Mouse (Mus musculus): ENCODE measurements around the gene Sbno1. TPM values are rescaled to one million over a fixed set of nuclear protein-coding genes. Genes with fewer than 3 reads are reported as not detected.
"Not testable (repeated sequence)": the region's sequence is repeated elsewhere in the genome, so short reads cannot be mapped to it uniquely, and the experiment has no call there.

Gene Sbno1
- polyA plus RNA-seq (2015; fragmentation: Nextera tagmentation; extraction: Ambion mirVana), result 98.6 and 102 TPM in 2 replicates

- ATAC-seq (replicated peaks), result peak; percentile 93
- H3K4me3 ChIP-seq, result peak within 1 kb of the TSS; percentile 99
- no peaks in the 10 kb centered on the region for H3K27me3 ChIP-seq (replicated peaks)
- H3K36me3 ChIP-seq (replicated peaks), result 0 out of 2 replicates have a peak, but pooled peaks cover 3% of the 10 kb centered on the region
- peaks cover 24% of the 10 kb centered on the region for H3K4me1 ChIP-seq
- peak within 1 kb of the TSS; percentile 98 for H3K27ac ChIP-seq
- no peaks in the 10 kb centered on the region for H3K9me3 ChIP-seq
- under 1% methylated on average over 61 of the region's 81 CpGs for WGBS
- peak within 1 kb of the TSS; percentile 88 for H3K4me2 ChIP-seq
- H3K9ac ChIP-seq, result peak within 1 kb of the TSS; percentile 90
These were observed at the start of gene Sbno1 for GRCm38 (mm10) chr5:124425412-124426259. Gene Sbno1 (minus strand): TSS chr5:124426001.

- Histone ChIP-seq H3K9ac (no peak overlapping the region), H3K36me3 (replicated peaks) (no peaks in the 10 kb centered on the region), H3K27me3 (replicated peaks) (no peaks in the 10 kb centered on the region), H3K9me3 (no peaks in the 10 kb centered on the region), H3K4me1 (peaks cover 4% of the 10 kb centered on the region; the same call in 1 of the 2 replicates), H3K4me3 (no peak overlapping the region), H3K4me2 (no peak overlapping the region), H3K27ac (no peak overlapping the region)
- ATAC-seq (replicated peaks), result no peak
- 86% methylated on average over 6 of the region's 6 CpGs for WGBS
These were observed 44.9 kb upstream of the Sbno1 start for GRCm38 (mm10) chr5:124470591-124471171.

GRCm38 (mm10) chr5:124469486-124469885 is 43.7 kb upstream of the Sbno1 start:
- no peak for ATAC-seq (replicated peaks)
- no peak overlapping the region for H3K4me2 ChIP-seq
- no peaks in the 10 kb centered on the region for H3K36me3 ChIP-seq (replicated peaks)
- H3K4me3 ChIP-seq, result no peak overlapping the region
- H3K27me3 ChIP-seq (replicated peaks), result no peaks in the 10 kb centered on the region
- H3K4me1 ChIP-seq, result no peaks in the 10 kb centered on the region
- H3K27ac ChIP-seq, result no peak overlapping the region
- H3K9me3 ChIP-seq, result no peaks in the 10 kb centered on the region
- WGBS, result 94% methylated on average over 6 of the region's 6 CpGs
- H3K9ac ChIP-seq, result no peak overlapping the region

- Histone ChIP-seq H3K4me3 (no peak overlapping the region), H3K27ac (no peak overlapping the region), H3K4me2 (no peak overlapping the region), H3K27me3 (replicated peaks) (no peaks in the 10 kb centered on the region), H3K9ac (no peak overlapping the region), H3K9me3 (no peaks in the 10 kb centered on the region), H3K36me3 (replicated peaks) (peaks cover 4% of the 10 kb centered on the region; the same call in 1 of the 2 replicates), H3K4me1 (no peaks in the 10 kb centered on the region)
- 94% methylated on average over 7 of the region's 7 CpGs for WGBS
- ATAC-seq (replicated peaks), result no peak
These were observed 42.6 kb upstream of the Sbno1 start for GRCm38 (mm10) chr5:124468365-124468764.

GRCm38 (mm10) chr5:124467766-124468165 is 42.0 kb upstream of the Sbno1 start:
- WGBS, result 90% methylated on average over 1 of the region's 1 CpGs
- H3K9me3 ChIP-seq, result no peaks in the 10 kb centered on the region
- no peak overlapping the region for H3K4me2 ChIP-seq
- no peak overlapping the region for H3K27ac ChIP-seq
- peaks cover 10% of the 10 kb centered on the region; the same call in 1 of the 2 replicates for H3K36me3 ChIP-seq (replicated peaks)
- ATAC-seq (replicated peaks), result no peak
- H3K27me3 ChIP-seq (replicated peaks), result no peaks in the 10 kb centered on the region
- no peaks in the 10 kb centered on the region for H3K4me1 ChIP-seq
- no peak overlapping the region for H3K4me3 ChIP-seq
- H3K9ac ChIP-seq, result no peak overlapping the region

- H3K27ac ChIP-seq, result no peak overlapping the region
- no peak overlapping the region for H3K9ac ChIP-seq
- H3K4me3 ChIP-seq, result no peak overlapping the region
- no peak for ATAC-seq (replicated peaks)
- H3K4me2 ChIP-seq, result no peak overlapping the region
- no peaks in the 10 kb centered on the region for H3K27me3 ChIP-seq (replicated peaks)
- no peaks in the 10 kb centered on the region for H3K9me3 ChIP-seq
- no peaks in the 10 kb centered on the region for H3K4me1 ChIP-seq
- peaks cover 27% of the 10 kb centered on the region for H3K36me3 ChIP-seq (replicated peaks)
These were observed 39.1 kb upstream of the Sbno1 start for GRCm38 (mm10) chr5:124464905-124465304.

GRCm38 (mm10) chr5:124463462-124463861 is 37.7 kb upstream of the Sbno1 start:
- H3K4me2 ChIP-seq, result no peak overlapping the region
- no peaks in the 10 kb centered on the region for H3K27me3 ChIP-seq (replicated peaks)
- H3K36me3 ChIP-seq (replicated peaks), result peaks cover 42% of the 10 kb centered on the region
- H3K4me1 ChIP-seq, result no peaks in the 10 kb centered on the region
- H3K27ac ChIP-seq, result no peak overlapping the region
- no peak overlapping the region for H3K4me3 ChIP-seq
- ATAC-seq (replicated peaks), result no peak
- no peak overlapping the region for H3K9ac ChIP-seq
- H3K9me3 ChIP-seq, result no peaks in the 10 kb centered on the region
- 90% methylated on average over 5 of the region's 5 CpGs for WGBS

- H3K9ac ChIP-seq, result no peak overlapping the region
- peaks cover 51% of the 10 kb centered on the region for H3K36me3 ChIP-seq (replicated peaks)
- 88% methylated on average over 8 of the region's 8 CpGs for WGBS
- no peaks in the 10 kb centered on the region for H3K4me1 ChIP-seq
- no peak overlapping the region for H3K4me2 ChIP-seq
- H3K4me3 ChIP-seq, result no peak overlapping the region
- H3K27ac ChIP-seq, result no peak overlapping the region
- no peaks in the 10 kb centered on the region for H3K27me3 ChIP-seq (replicated peaks)
- ATAC-seq (replicated peaks), result no peak
- H3K9me3 ChIP-seq, result no peaks in the 10 kb centered on the region
These were observed 36.7 kb upstream of the Sbno1 start for GRCm38 (mm10) chr5:124462297-124463025.

GRCm38 (mm10) chr5:124460922-124461321 is 35.1 kb upstream of the Sbno1 start:
- H3K9me3 ChIP-seq; H3K27ac ChIP-seq; H3K9ac ChIP-seq; H3K27me3 ChIP-seq (replicated peaks); H3K4me2 ChIP-seq; ATAC-seq (replicated peaks); H3K4me3 ChIP-seq; H3K4me1 ChIP-seq: not testable (repeated sequence)
- WGBS, result 94% methylated on average over 14 of the region's 14 CpGs
- H3K36me3 ChIP-seq (replicated peaks), result peaks cover 60% of the 10 kb centered on the region

- Histone ChIP-seq H3K4me1 (no peaks in the 10 kb centered on the region), H3K27ac (no peak overlapping the region), H3K4me2 (no peak overlapping the region), H3K27me3 (replicated peaks) (no peaks in the 10 kb centered on the region), H3K9me3 (no peaks in the 10 kb centered on the region), H3K36me3 (replicated peaks) (peaks cover 62% of the 10 kb centered on the region), H3K9ac (no peak overlapping the region), H3K4me3 (no peak overlapping the region)
- ATAC-seq (replicated peaks), result no peak
- WGBS, result 95% methylated on average over 6 of the region's 6 CpGs
These were observed 31.0 kb upstream of the Sbno1 start for GRCm38 (mm10) chr5:124456762-124457161.

- WGBS, result 83% methylated on average over 1 of the region's 1 CpGs
- H3K9ac ChIP-seq, result no peak overlapping the region
- H3K9me3 ChIP-seq, result no peaks in the 10 kb centered on the region
- no peaks in the 10 kb centered on the region for H3K27me3 ChIP-seq (replicated peaks)
- H3K4me3 ChIP-seq, result no peak overlapping the region
- ATAC-seq (replicated peaks), result no peak
- peaks cover 50% of the 10 kb centered on the region; the same call in 1 of the 2 replicates for H3K36me3 ChIP-seq (replicated peaks)
- H3K4me1 ChIP-seq, result 0 out of 2 replicates have a peak, but pooled peaks cover 5% of the 10 kb centered on the region
- no peak overlapping the region for H3K4me2 ChIP-seq
- no peak overlapping the region for H3K27ac ChIP-seq
These were observed 28.2 kb upstream of the Sbno1 start for GRCm38 (mm10) chr5:124454082-124454419.

GRCm38 (mm10) chr5:124453339-124454081 is 27.7 kb upstream of the Sbno1 start:
- no peaks in the 10 kb centered on the region for H3K27me3 ChIP-seq (replicated peaks)
- H3K9ac ChIP-seq, result no peak overlapping the region
- H3K27ac ChIP-seq, result 0 out of 2 replicates have a peak overlapping the region, but pooled peaks have one; percentile 8
- WGBS, result 77% methylated on average over 13 of the region's 13 CpGs
- H3K4me2 ChIP-seq, result no peak overlapping the region
- no peaks in the 10 kb centered on the region for H3K9me3 ChIP-seq
- H3K4me3 ChIP-seq, result no peak overlapping the region
- H3K4me1 ChIP-seq, result 0 out of 2 replicates have a peak, but pooled peaks cover 9% of the 10 kb centered on the region
- no peak for ATAC-seq (replicated peaks)
- peaks cover 46% of the 10 kb centered on the region; the same call in 1 of the 2 replicates for H3K36me3 ChIP-seq (replicated peaks)
